Mouse (Mus musculus) brain, embryonic 14.5 days (tissue): Measurements from ENCODE around the gene Kdelr3. TPM values are rescaled to one million over a fixed set of nuclear protein-coding genes. Genes with fewer than 3 reads are reported as not detected.
A peak's percentile ranks its signal among the peaks of the same experiment; 100 is the strongest.

Experiments used
- DNase-seq: peaks from one replicate; pipeline ENCODE4 v3.0.0-alpha.2; 2011; ENCODE audit warnings: low read depth
- CTCF ChIP-seq: fragments of 200-500 bp; IDR thresholded peaks from 2 replicates; pipeline ENCODE4 v1.5.1; 2012; ENCODE audit warnings: inconsistent platforms, mild to moderate bottlenecking, moderate library complexity, borderline replicate concordance; ENCODE audit not compliant: insufficient read depth, insufficient read length; ENCODE audit errors: extremely low read depth
- POLR2A ChIP-seq: fragments of 200-500 bp; IDR thresholded peaks from 2 replicates; pipeline ENCODE4 v1.6.1; 2012; ENCODE audit warnings: mild to moderate bottlenecking, inconsistent platforms, borderline replicate concordance; ENCODE audit not compliant: poor library complexity, insufficient read depth, insufficient read length, severe bottlenecking; ENCODE audit errors: extremely low read depth
- polyA plus RNA-seq: library from polyadenylated mRNA; depleted of rRNA; stranded (reverse); fragments of >200 nt; gene quantifications from 2 replicates; pipeline ENCODE4 v1.2.3, GENCODE M21; 2012; rRNA removed

Gene Kdelr3
- 8.7 and 11.3 TPM in 2 replicates for polyA plus RNA-seq

- DNase-seq = peak; percentile 65
- TF ChIP-seq CTCF = no peak
- no peak for TF ChIP-seq POLR2A
These were observed at the start of gene Kdelr3 for GRCm38 (mm10) chr15:79516171-79517096. Kdelr3 (plus strand) TSS chr15:79516411.

GRCm38 (mm10) chr15:79466601-79467286, 49.5 kb upstream of the Kdelr3 start:
- peak; percentile 89 for DNase-seq
- TF ChIP-seq CTCF (peak; percentile 99), POLR2A (no peak)

- TF ChIP-seq POLR2A (no peak), CTCF (no peak)
- no peak for DNase-seq
These were observed 46.6 kb upstream of the Kdelr3 start for GRCm38 (mm10) chr15:79469577-79469976.

- DNase-seq = peak; percentile 37
- no peak for TF ChIP-seq POLR2A
- TF ChIP-seq CTCF = no peak
These were observed 45.6 kb upstream of the Kdelr3 start for GRCm38 (mm10) chr15:79470583-79470982.

GRCm38 (mm10) chr15:79471095-79471494, 45.1 kb upstream of the Kdelr3 start:
- DNase-seq = no peak
- TF ChIP-seq CTCF (no peak), POLR2A (no peak)

- no peak for TF ChIP-seq POLR2A
- TF ChIP-seq CTCF = 0 out of 2 replicates have a peak, but pooled peaks have one; percentile 12
- no peak for DNase-seq
These were observed 43.2 kb upstream of the Kdelr3 start for GRCm38 (mm10) chr15:79473042-79473441.

- no peak for DNase-seq
- no peak for TF ChIP-seq POLR2A
- TF ChIP-seq CTCF = no peak
These were observed 42.4 kb upstream of the Kdelr3 start for GRCm38 (mm10) chr15:79473638-79474355.

- no peak for TF ChIP-seq CTCF
- TF ChIP-seq POLR2A = no peak
- no peak for DNase-seq
These were observed 39.0 kb upstream of the Kdelr3 start for GRCm38 (mm10) chr15:79477227-79477626.

GRCm38 (mm10) chr15:79481181-79481688, 35.0 kb upstream of the Kdelr3 start:
- no peak for DNase-seq
- no peak for TF ChIP-seq CTCF
- TF ChIP-seq POLR2A = no peak

- TF ChIP-seq POLR2A (no peak), CTCF (no peak)
- DNase-seq = peak; percentile 26
These were observed 26.7 kb upstream of the Kdelr3 start for GRCm38 (mm10) chr15:79489463-79489862.

- DNase-seq = peak; percentile 32
- TF ChIP-seq POLR2A = no peak
- no peak for TF ChIP-seq CTCF
These were observed 22.7 kb upstream of the Kdelr3 start for GRCm38 (mm10) chr15:79493527-79493926.

GRCm38 (mm10) chr15:79500110-79500509, 16.1 kb upstream of the Kdelr3 start:
- DNase-seq = peak; percentile 30
- no peak for TF ChIP-seq CTCF
- TF ChIP-seq POLR2A = no peak
